Mouse (Mus musculus) intestine, postnatal 0 days (tissue): Measurements from ENCODE around the gene Mast4. TPM values are rescaled to one million over a fixed set of nuclear protein-coding genes. Genes with fewer than 3 reads are reported as not detected.

Experiments
- ATAC-seq: fragments of 200-750 bp; cut with Nextera tagmentation; 2 replicates; pipeline ENCODE4 v1.8.0; 2017; ENCODE audit warnings: mild to moderate bottlenecking, moderate TSS enrichment, moderate library complexity
- H3K27ac ChIP-seq: fragments of 300-500 bp; sonication (generic); 2 replicates; pipeline ENCODE4 v1.5.1; 2014; ENCODE audit warnings: mild to moderate bottlenecking, low read depth, low read length, moderate library complexity
- H3K27me3 ChIP-seq: fragments of 300-500 bp; sonication (generic); replicated peaks from 2 replicates; pipeline ENCODE4 v1.6.1; 2014; ENCODE audit warnings: low read length, mixed read lengths; ENCODE audit not compliant: control insufficient read depth, insufficient read depth
- H3K36me3 ChIP-seq: fragments of 300-500 bp; sonication (generic); 2 replicates; pipeline ENCODE4 v1.6.1; 2014; ENCODE audit warnings: mild to moderate bottlenecking, moderate library complexity; ENCODE audit not compliant: control insufficient read depth, insufficient read depth
- H3K4me1 ChIP-seq: fragments of 300-500 bp; sonication (generic); replicated peaks from 2 replicates; pipeline ENCODE4 v1.6.1; 2014; ENCODE audit warnings: antibody characterized with exemption, low read length, mixed read lengths; ENCODE audit not compliant: control insufficient read depth, insufficient read depth
- H3K4me2 ChIP-seq: fragments of 300-500 bp; sonication (generic); replicated peaks from 2 replicates; pipeline ENCODE4 v1.6.1; 2014; ENCODE audit warnings: low read depth, mild to moderate bottlenecking, moderate library complexity
- H3K4me3 ChIP-seq: fragments of 300-500 bp; sonication (generic); 2 replicates; pipeline ENCODE4 v1.5.1; 2014; ENCODE audit warnings: low read depth, low read length
- H3K9ac ChIP-seq: fragments of 300-500 bp; sonication (generic); 2 replicates; pipeline ENCODE4 v1.6.1; 2014; ENCODE audit warnings: mild to moderate bottlenecking, low read depth, low read length
- H3K9me3 ChIP-seq: fragments of 300-500 bp; sonication (generic); 2 replicates; pipeline ENCODE4 v1.6.1; 2016; ENCODE audit warnings: mixed run types; ENCODE audit not compliant: control insufficient read depth
- CTCF ChIP-seq: sonication (generic); IDR thresholded peaks from 2 replicates; pipeline ENCODE4 v1.5.1; 2016; ENCODE audit warnings: low read depth, mild to moderate bottlenecking, control low read depth, antibody characterized with exemption, moderate library complexity
- WGBS: fragments of 180-500 bp; shearing (Covaris S2); extraction: QIAGEN DNeasy Blood & Tissue Kit; methylation state at CpG from one replicate; pipeline ENCODE4 v1.1.7; 2014; 5-methylcytosine and 5-hydroxymethylcytosine counted together
- polyA plus RNA-seq: library from polyadenylated mRNA; unstranded; fragments of >200 nt; fragmentation: Nextera tagmentation; extraction: Ambion mirVana; gene quantifications from 2 replicates; pipeline ENCODE4 v1.2.1, GENCODE M21; 2015

Mast4 gene
- polyA plus RNA-seq, 1 experiment from 2014 or later, result 6.1 TPM

DNA sequence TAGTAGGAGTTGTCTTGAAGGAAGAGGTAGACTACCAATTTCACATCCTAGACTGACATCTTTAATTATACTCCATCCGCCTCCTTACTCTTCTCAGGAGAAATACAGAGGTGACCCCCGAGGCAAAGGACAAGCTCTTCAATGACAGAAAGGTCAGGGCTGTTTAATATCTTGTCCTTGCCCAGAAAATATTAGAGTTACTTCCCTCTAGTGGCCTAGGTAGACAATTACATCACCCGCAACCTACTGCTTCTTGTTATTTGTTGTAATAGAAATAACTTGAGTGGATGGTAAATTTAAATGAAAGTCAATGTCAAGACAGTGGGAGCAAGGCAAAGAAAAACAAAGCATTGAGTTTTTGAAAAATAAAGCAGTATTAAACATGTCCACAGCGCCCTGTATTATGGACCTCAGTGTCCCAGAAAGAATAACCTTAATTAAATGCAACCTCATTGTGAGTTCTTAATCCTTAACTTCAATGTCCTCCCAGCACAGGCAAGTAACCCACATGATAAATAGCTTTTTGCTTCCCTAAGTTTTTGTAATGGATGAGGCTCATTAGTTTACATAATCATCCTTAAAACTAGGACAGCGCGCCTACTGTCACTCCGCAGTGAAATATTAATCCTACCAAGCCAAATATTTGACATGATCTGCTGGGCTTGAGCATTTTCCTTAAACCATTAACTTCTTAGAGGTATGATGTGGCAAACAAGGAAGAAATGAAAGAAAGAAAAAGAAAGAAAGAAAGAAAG lies 408.3 kb downstream of the Mast4 start:
- no peaks in the 10 kb centered on the region for H3K4me1 ChIP-seq
- 78% methylated on average over 7 of the region's 7 CpGs for WGBS
- H3K27me3 ChIP-seq, result no peaks in the 10 kb centered on the region
- no peak for ATAC-seq
- H3K4me3 ChIP-seq, result no peak overlapping the region
- H3K27ac ChIP-seq, result no peak overlapping the region
- TF ChIP-seq CTCF, result peak; percentile 55
- no peak overlapping the region for H3K9ac ChIP-seq
- H3K9me3 ChIP-seq, result no peaks in the 10 kb centered on the region
- no peak overlapping the region for H3K4me2 ChIP-seq
- H3K36me3 ChIP-seq, result no peaks in the 10 kb centered on the region

DNA sequence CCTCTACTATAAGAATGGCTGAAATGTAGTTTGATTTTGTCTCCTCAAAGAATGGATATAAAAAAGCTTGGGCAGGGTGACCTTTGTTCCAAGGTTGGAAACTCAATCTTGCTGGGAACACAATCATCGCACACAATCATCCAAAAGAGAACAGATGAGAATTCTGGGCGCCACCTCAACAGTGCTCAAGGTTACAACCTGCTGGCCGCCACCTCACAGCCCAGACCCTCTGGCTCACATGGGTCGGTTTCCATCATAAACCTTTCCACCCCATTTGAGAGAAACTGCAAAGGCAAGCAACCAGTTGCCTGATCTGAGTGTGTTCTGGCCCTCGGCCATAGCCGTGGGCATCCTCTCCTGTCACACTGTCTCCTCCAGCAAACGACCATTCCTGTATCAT lies 414.6 kb downstream of the Mast4 start:
- Histone ChIP-seq H3K9ac (no peak overlapping the region), H3K4me1 (no peaks in the 10 kb centered on the region), H3K4me2 (no peak overlapping the region), H3K27ac (no peak overlapping the region), H3K9me3 (no peaks in the 10 kb centered on the region), H3K36me3 (no peaks in the 10 kb centered on the region), H3K27me3 (no peaks in the 10 kb centered on the region), H3K4me3 (no peak overlapping the region)
- no peak for TF ChIP-seq CTCF
- 91% methylated on average over 7 of the region's 7 CpGs for WGBS
- ATAC-seq, result no peak

DNA sequence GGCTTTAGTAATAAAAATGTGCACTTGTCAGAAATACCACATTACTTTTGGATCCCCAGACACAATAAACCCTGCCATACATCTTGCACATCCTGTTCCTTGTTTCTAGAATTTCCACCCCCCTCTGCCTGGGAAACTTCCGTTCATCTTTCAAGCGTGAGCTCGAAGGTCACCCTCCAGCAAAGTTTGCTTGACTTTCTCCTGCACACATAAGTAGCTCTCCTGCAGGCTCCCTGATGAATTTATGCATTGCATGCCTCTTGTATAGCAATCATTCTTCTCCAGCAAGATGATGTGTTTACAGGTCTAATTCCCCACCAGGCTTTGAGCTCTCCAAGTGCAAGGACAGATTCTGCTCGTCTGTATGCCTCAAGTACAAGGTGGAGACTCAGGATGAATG lies 415.7 kb downstream of the Mast4 start:
- no peak for TF ChIP-seq CTCF
- 18% methylated on average over 4 of the region's 4 CpGs for WGBS
- Histone ChIP-seq H3K4me1 (no peaks in the 10 kb centered on the region), H3K4me3 (no peak overlapping the region), H3K36me3 (no peaks in the 10 kb centered on the region), H3K9me3 (no peaks in the 10 kb centered on the region), H3K27me3 (no peaks in the 10 kb centered on the region), H3K27ac (no peak overlapping the region), H3K4me2 (no peak overlapping the region), H3K9ac (no peak overlapping the region)
- no peak for ATAC-seq

DNA sequence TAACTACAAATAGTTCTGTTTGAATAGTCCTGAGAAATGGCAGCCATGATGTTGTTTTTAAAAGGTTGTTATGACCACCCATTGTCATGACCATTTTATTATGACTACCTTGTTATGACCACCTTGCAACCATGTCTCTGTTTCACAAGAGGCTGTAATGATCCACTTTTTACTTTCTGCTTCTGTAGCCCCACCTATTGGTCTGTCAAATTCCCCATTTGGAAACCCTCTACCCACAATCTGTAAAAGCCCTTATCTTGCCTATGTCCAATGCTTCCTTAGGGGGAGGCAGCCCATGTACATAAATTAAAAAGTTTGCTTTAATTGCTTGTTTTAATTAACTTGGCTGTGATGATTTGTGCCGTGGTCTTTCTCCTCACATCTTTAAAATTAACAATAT lies 419.0 kb downstream of the Mast4 start:
- Histone ChIP-seq H3K9me3 (no peaks in the 10 kb centered on the region), H3K4me3 (no peak overlapping the region), H3K27me3 (no peaks in the 10 kb centered on the region), H3K27ac (no peak overlapping the region), H3K9ac (no peak overlapping the region), H3K4me1 (no peaks in the 10 kb centered on the region), H3K36me3 (no peaks in the 10 kb centered on the region), H3K4me2 (no peak overlapping the region)
- WGBS, result 74% methylated on average over 1 of the region's 1 CpGs
- ATAC-seq, result no peak
- 0 out of 2 replicates have a peak, but pooled peaks have one; percentile 2 for TF ChIP-seq CTCF

- no peak for ATAC-seq
- no peak for TF ChIP-seq CTCF
- no peaks in the 10 kb centered on the region for H3K4me1 ChIP-seq
Measured at GRCm38 (mm10) chr13:102914800-102915199, 419.5 kb downstream of the Mast4 start.

DNA sequence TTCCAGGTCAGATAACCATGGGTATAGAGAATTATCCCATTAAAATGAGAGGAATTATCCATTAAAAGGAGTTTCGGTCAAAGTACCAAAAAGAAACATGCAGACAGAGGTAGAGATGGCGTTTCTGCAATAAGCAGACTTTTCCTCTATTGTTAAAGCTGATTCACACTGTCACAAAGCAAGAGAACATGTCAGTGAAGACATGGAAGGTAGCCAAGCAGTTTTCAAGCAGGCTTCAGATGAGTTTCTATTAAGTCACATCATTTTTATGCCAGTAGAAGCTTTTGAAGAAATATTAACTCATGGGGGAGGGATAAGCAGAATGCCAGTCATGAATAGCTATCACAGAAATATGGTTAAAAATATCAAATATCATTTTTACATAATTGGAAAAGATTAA lies 420.4 kb downstream of the Mast4 start:
- 94% methylated on average over 2 of the region's 2 CpGs for WGBS
- Histone ChIP-seq H3K27ac (no peak overlapping the region), H3K27me3 (no peaks in the 10 kb centered on the region), H3K4me1 (no peaks in the 10 kb centered on the region), H3K36me3 (no peaks in the 10 kb centered on the region), H3K4me2 (no peak overlapping the region), H3K9me3 (no peaks in the 10 kb centered on the region), H3K4me3 (no peak overlapping the region), H3K9ac (no peak overlapping the region)
- TF ChIP-seq CTCF, result no peak
- no peak for ATAC-seq

More at GRCm38 (mm10) chr13:102914800-102915199, 419.5 kb downstream of the Mast4 start:
- Histone ChIP-seq H3K27ac (no peak overlapping the region), H3K4me2 (no peak overlapping the region), H3K9me3 (no peaks in the 10 kb centered on the region), H3K4me3 (no peak overlapping the region), H3K27me3 (no peaks in the 10 kb centered on the region), H3K36me3 (no peaks in the 10 kb centered on the region), H3K9ac (no peak overlapping the region)
